Mouse (Mus musculus) cerebellum, adult 2 months (tissue): Measurements from ENCODE around the gene Racgap1.

Experiments
- CTCF ChIP-seq: fragments of 200-500 bp; IDR thresholded peaks from 2 replicates; pipeline ENCODE4 v1.5.1; 2011; ENCODE audit warnings: low read depth, mild to moderate bottlenecking, control low read depth, low read length, moderate library complexity, borderline replicate concordance; ENCODE audit not compliant: insufficient read depth
- POLR2A ChIP-seq: fragments of 200-500 bp; IDR thresholded peaks from 2 replicates; pipeline ENCODE4 v1.6.1; 2011; ENCODE audit warnings: low read length, control low read depth, borderline replicate concordance; ENCODE audit not compliant: insufficient read depth

DNA sequence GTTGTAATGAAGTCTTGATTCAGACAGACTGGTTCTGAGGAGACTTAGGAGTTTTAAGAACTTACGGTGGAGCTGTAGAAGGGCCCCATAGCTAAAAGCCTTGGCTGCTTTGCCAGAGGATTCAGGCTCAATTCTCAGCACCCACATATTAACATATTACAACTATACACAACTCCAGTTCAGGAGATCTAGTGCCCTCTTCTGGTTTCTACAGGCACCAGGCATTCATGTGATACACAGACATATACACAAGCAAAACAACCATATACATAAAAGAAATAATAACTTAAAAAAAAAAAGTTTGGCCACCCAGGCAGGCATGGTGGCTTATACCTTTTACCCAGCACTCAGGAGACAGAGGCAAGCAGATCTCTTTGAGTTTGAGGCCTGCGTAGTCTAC lies 16.1 kb upstream of the Racgap1 start:
- no peak for TF ChIP-seq CTCF
- no peak for TF ChIP-seq POLR2A
